Mouse (Mus musculus): ENCODE results near the gene Rftn2.

DNA sequence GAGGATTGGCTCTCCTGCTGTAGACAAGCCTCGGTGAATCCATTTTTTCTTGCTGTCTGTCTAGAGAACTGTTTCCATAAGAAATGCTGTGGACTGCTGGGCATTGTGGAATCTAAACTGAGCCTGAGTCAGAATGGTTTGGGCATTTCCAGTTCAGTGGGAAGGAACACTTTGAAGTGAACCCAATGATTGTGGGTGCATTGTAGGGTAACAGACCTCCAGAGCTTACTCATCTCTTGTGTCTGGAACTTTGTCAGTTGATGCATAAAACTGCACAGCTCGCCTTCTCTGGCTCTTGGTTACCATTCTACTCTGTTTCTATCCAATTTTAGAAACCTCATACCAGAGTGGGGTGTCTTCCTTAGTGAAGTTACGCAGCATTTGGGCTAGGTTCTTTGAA, 68.4 kb downstream of the Rftn2 start:
- TF ChIP-seq POLR2A (IDR thresholded peaks at IDR 0.05; ENCODE audit: low read depth, low read length) (no peak), CTCF (IDR thresholded peaks at IDR 0.05; ENCODE audit: extremely low read depth, insufficient read length, insufficient replicate concordance, low read depth, low read length) (no peak)
